Mouse (Mus musculus): ENCODE results near the gene Eri3.

DNA sequence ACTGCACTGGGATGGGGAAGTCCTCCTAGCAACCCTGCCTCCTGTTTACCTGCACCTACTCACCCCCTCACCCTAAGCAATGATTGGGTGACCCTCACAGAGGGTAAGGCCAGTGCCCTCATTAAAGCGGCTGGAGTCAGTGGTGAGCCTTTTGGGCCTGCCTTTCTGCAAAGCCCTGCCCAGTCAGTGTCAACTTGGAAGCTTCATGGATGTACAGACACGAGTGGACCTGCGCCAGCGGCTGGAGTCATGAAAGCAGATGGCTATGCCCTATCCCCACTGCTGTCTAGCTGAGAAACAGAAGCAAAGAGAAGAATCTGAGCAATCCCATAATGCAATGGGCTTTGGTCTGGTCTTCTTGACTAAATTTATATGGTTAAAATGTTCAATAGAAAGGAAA is 136.2 kb downstream of the Eri3 start:
- TF ChIP-seq EP300 (IDR thresholded peaks at IDR 0.05; ENCODE audit: low read depth) (no peak), CTCF (IDR thresholded peaks at IDR 0.05; ENCODE audit: low read depth) (no peak)
